Mouse (Mus musculus): ENCODE measurements around the gene Rnf187. TPM values are rescaled to one million over a fixed set of nuclear protein-coding genes. Genes with fewer than 3 reads are reported as not detected.
A peak's percentile ranks its signal among the peaks of the same experiment; 100 is the strongest.

Gene Rnf187
- polyA plus RNA-seq (2012; rRNA removed) = 554 and 589 TPM in 2 replicates

- DNase-seq (ENCODE audit: extremely low spot score in 1 of 2, low spot score in 1 of 2) = peak; percentile 89 to 94
Measured at GRCm38 (mm10) chr11:58938322-58939087, at the start of gene Rnf187. Gene Rnf187, minus strand, starts transcription at chr11:58938916.

GRCm38 (mm10) chr11:58985299-58985917, 46.7 kb upstream of the Rnf187 start:
- no peak for DNase-seq (ENCODE audit: extremely low spot score in 1 of 2, low spot score in 1 of 2)

GRCm38 (mm10) chr11:58984657-58985056, 45.9 kb upstream of the Rnf187 start:
- DNase-seq (ENCODE audit: extremely low spot score in 1 of 2, low spot score in 1 of 2) = no peak

GRCm38 (mm10) chr11:58983691-58984341, 45.1 kb upstream of the Rnf187 start:
- DNase-seq (ENCODE audit: extremely low spot score in 1 of 2, low spot score in 1 of 2) = no peak

GRCm38 (mm10) chr11:58982471-58983097, 43.9 kb upstream of the Rnf187 start:
- DNase-seq (ENCODE audit: extremely low spot score in 1 of 2, low spot score in 1 of 2) = no peak

- peak; percentile 69 to 83 for DNase-seq (ENCODE audit: extremely low spot score in 1 of 2, low spot score in 1 of 2)
Measured at GRCm38 (mm10) chr11:58981541-58982447, 43.1 kb upstream of the Rnf187 start.

- DNase-seq (ENCODE audit: extremely low spot score in 1 of 2, low spot score in 1 of 2) = no peak
Measured at GRCm38 (mm10) chr11:58980381-58980990, 41.8 kb upstream of the Rnf187 start.

GRCm38 (mm10) chr11:58979661-58980060, 40.9 kb upstream of the Rnf187 start:
- DNase-seq (ENCODE audit: extremely low spot score in 1 of 2, low spot score in 1 of 2) = no peak

GRCm38 (mm10) chr11:58979183-58979582, 40.5 kb upstream of the Rnf187 start:
- DNase-seq (ENCODE audit: extremely low spot score in 1 of 2, low spot score in 1 of 2) = no peak

- DNase-seq (ENCODE audit: extremely low spot score in 1 of 2, low spot score in 1 of 2) = no peak
Measured at GRCm38 (mm10) chr11:58978706-58979030, 40.0 kb upstream of the Rnf187 start.

GRCm38 (mm10) chr11:58978027-58978705, 39.5 kb upstream of the Rnf187 start, which contains the start of gene Trim11:
Gene Trim11, plus strand, starts transcription at chr11:58978093.
- DNase-seq (ENCODE audit: extremely low spot score in 1 of 2, low spot score in 1 of 2) = peak in 1 of 2 experiments; percentile 75

GRCm38 (mm10) chr11:58977607-58978026, 38.9 kb upstream of the Rnf187 start:
- DNase-seq (ENCODE audit: extremely low spot score in 1 of 2, low spot score in 1 of 2) = no peak

GRCm38 (mm10) chr11:58977150-58977549, 38.4 kb upstream of the Rnf187 start:
- no peak for DNase-seq (ENCODE audit: extremely low spot score in 1 of 2, low spot score in 1 of 2)

GRCm38 (mm10) chr11:58974414-58974813, 35.7 kb upstream of the Rnf187 start:
- DNase-seq (ENCODE audit: extremely low spot score in 1 of 2, low spot score in 1 of 2) = no peak

- no peak for DNase-seq (ENCODE audit: extremely low spot score in 1 of 2, low spot score in 1 of 2)
Measured at GRCm38 (mm10) chr11:58971796-58972195, 33.1 kb upstream of the Rnf187 start.

- DNase-seq (ENCODE audit: extremely low spot score in 1 of 2, low spot score in 1 of 2) = no peak
Measured at GRCm38 (mm10) chr11:58970831-58971530, 32.3 kb upstream of the Rnf187 start.

GRCm38 (mm10) chr11:58969659-58970058, 30.9 kb upstream of the Rnf187 start:
- no peak for DNase-seq (ENCODE audit: extremely low spot score in 1 of 2, low spot score in 1 of 2)

GRCm38 (mm10) chr11:58969027-58969426, 30.3 kb upstream of the Rnf187 start:
- no peak for DNase-seq (ENCODE audit: extremely low spot score in 1 of 2, low spot score in 1 of 2)

Data from frontal cortex, adult 2 months (tissue).